Mouse (Mus musculus) spleen, adult 18-20 months (tissue): ENCODE data around the gene Tmpo.

Experiments
- DNase-seq, 2 experiments: peaks; one replicate each; pipeline ENCODE4 v3.0.0; 2022; ENCODE audit warnings: mixed read lengths in 2 of 2

Gene Tmpo

GRCm38 (mm10) chr10:91156338-91156737, 24.8 kb downstream of the Tmpo start:
- DNase-seq, result no peak

GRCm38 (mm10) chr10:91153894-91154503, 27.1 kb downstream of the Tmpo start:
- DNase-seq, result no peak

GRCm38 (mm10) chr10:91145413-91145812, 35.7 kb downstream of the Tmpo start:
- no peak for DNase-seq

- DNase-seq, result no peak
Measured at GRCm38 (mm10) chr10:91143313-91144230, 37.5 kb downstream of the Tmpo start.

- no peak for DNase-seq
Measured at GRCm38 (mm10) chr10:91142654-91143191, 38.4 kb downstream of the Tmpo start.

- no peak for DNase-seq
Measured at GRCm38 (mm10) chr10:91141564-91141963, 39.6 kb downstream of the Tmpo start.

- DNase-seq, result no peak
Measured at GRCm38 (mm10) chr10:91139148-91139766, 41.9 kb downstream of the Tmpo start.

- DNase-seq, result no peak
Measured at GRCm38 (mm10) chr10:91138317-91138716, 42.8 kb downstream of the Tmpo start.

- DNase-seq, result no peak
Measured at GRCm38 (mm10) chr10:91137400-91137799, 43.7 kb downstream of the Tmpo start.

GRCm38 (mm10) chr10:91135302-91135972, 45.7 kb downstream of the Tmpo start:
- DNase-seq, result no peak

GRCm38 (mm10) chr10:91131565-91131964, 49.5 kb downstream of the Tmpo start:
- DNase-seq, result no peak

GRCm38 (mm10) chr10:91130792-91131191, 50.3 kb downstream of the Tmpo start:
- DNase-seq, result no peak

GRCm38 (mm10) chr10:91128551-91129160, 52.5 kb downstream of the Tmpo start:
- no peak for DNase-seq

GRCm38 (mm10) chr10:91127395-91127794, 53.7 kb downstream of the Tmpo start:
- no peak for DNase-seq

GRCm38 (mm10) chr10:91126618-91127355, 54.3 kb downstream of the Tmpo start:
- DNase-seq, result no peak

- DNase-seq, result peak; percentile 97 to 98
Measured at GRCm38 (mm10) chr10:91123828-91124822, 57.0 kb downstream of the Tmpo start, which contains the start of gene Slc25a3. TSS of gene Slc25a3 (minus strand) at chr10:91124059.

GRCm38 (mm10) chr10:91123281-91123827, 57.8 kb downstream of the Tmpo start:
- DNase-seq, result no peak

GRCm38 (mm10) chr10:91122646-91123045, 58.5 kb downstream of the Tmpo start:
- DNase-seq, result no peak

- no peak for DNase-seq
Measured at GRCm38 (mm10) chr10:91116958-91117357, 64.2 kb downstream of the Tmpo start.

GRCm38 (mm10) chr10:91109841-91110240, 71.3 kb downstream of the Tmpo start:
- DNase-seq, result no peak
